Mouse (Mus musculus): Measurements from ENCODE around the gene Ptprf.
A peak's percentile ranks its signal among the peaks of the same experiment; 100 is the strongest.

Gene Ptprf

GRCm38 (mm10) chr4:118259782-118260463 is 31.3 kb downstream of the Ptprf start:
- no peak for ATAC-seq (ENCODE audit: low TSS enrichment)

GRCm38 (mm10) chr4:118257977-118258376 is 33.2 kb downstream of the Ptprf start:
- no peak for ATAC-seq (ENCODE audit: low TSS enrichment)

- ATAC-seq (ENCODE audit: low TSS enrichment) = no peak
Observed at GRCm38 (mm10) chr4:118257416-118257815, 33.8 kb downstream of the Ptprf start.

- no peak for ATAC-seq (ENCODE audit: low TSS enrichment)
Observed at GRCm38 (mm10) chr4:118256217-118256616, 35.0 kb downstream of the Ptprf start.

- ATAC-seq (ENCODE audit: low TSS enrichment) = no peak
Observed at GRCm38 (mm10) chr4:118254953-118255352, 36.3 kb downstream of the Ptprf start.

GRCm38 (mm10) chr4:118247323-118247722 is 43.9 kb downstream of the Ptprf start:
- no peak for ATAC-seq (ENCODE audit: low TSS enrichment)

- ATAC-seq (ENCODE audit: low TSS enrichment) = peak; percentile 98
Observed at GRCm38 (mm10) chr4:118245847-118246246, 45.4 kb downstream of the Ptprf start.

GRCm38 (mm10) chr4:118243791-118244190 is 47.4 kb downstream of the Ptprf start:
- no peak for ATAC-seq (ENCODE audit: low TSS enrichment)

GRCm38 (mm10) chr4:118243298-118243697 is 47.9 kb downstream of the Ptprf start:
- no peak for ATAC-seq (ENCODE audit: low TSS enrichment)

- no peak for ATAC-seq (ENCODE audit: low TSS enrichment)
Observed at GRCm38 (mm10) chr4:118239960-118240689, 51.1 kb downstream of the Ptprf start.

GRCm38 (mm10) chr4:118238666-118239065 is 52.5 kb downstream of the Ptprf start:
- ATAC-seq (ENCODE audit: low TSS enrichment) = no peak

GRCm38 (mm10) chr4:118236871-118237270 is 54.3 kb downstream of the Ptprf start:
- no peak for ATAC-seq (ENCODE audit: low TSS enrichment)

GRCm38 (mm10) chr4:118234711-118235388 is 56.4 kb downstream of the Ptprf start:
- no peak for ATAC-seq (ENCODE audit: low TSS enrichment)

GRCm38 (mm10) chr4:118233886-118234285 is 57.3 kb downstream of the Ptprf start:
- ATAC-seq (ENCODE audit: low TSS enrichment) = no peak

GRCm38 (mm10) chr4:118231861-118232260 is 59.3 kb downstream of the Ptprf start:
- no peak for ATAC-seq (ENCODE audit: low TSS enrichment)

GRCm38 (mm10) chr4:118229035-118229770 is 62.0 kb downstream of the Ptprf start:
- ATAC-seq (ENCODE audit: low TSS enrichment) = no peak

GRCm38 (mm10) chr4:118227398-118227797 is 63.8 kb downstream of the Ptprf start:
- no peak for ATAC-seq (ENCODE audit: low TSS enrichment)

GRCm38 (mm10) chr4:118221261-118221660 is 69.9 kb downstream of the Ptprf start:
- ATAC-seq (ENCODE audit: low TSS enrichment) = no peak

- ATAC-seq (ENCODE audit: low TSS enrichment) = no peak
Observed at GRCm38 (mm10) chr4:118220756-118221155, 70.4 kb downstream of the Ptprf start.

- ATAC-seq (ENCODE audit: low TSS enrichment) = no peak
Observed at GRCm38 (mm10) chr4:118219487-118219886, 71.7 kb downstream of the Ptprf start.

GRCm38 (mm10) chr4:118218521-118218920 is 72.7 kb downstream of the Ptprf start:
- ATAC-seq (ENCODE audit: low TSS enrichment) = no peak

All from frontal cortex, adult (tissue).